Mouse (Mus musculus) layer of hippocampus, adult 6 months (tissue): ENCODE measurements around the gene Gm3526. TPM values are rescaled to one million over a fixed set of nuclear protein-coding genes. Genes with fewer than 3 reads are reported as not detected.

Source experiments
- long read RNA-seq, 2 experiments: library from polyadenylated mRNA; unstranded; transcript quantifications; one replicate each; pipeline ENCODE4 v2.0.0; 2019 to 2020
- polyA plus RNA-seq: library from polyadenylated mRNA; unstranded; fragments of <200 nt; fragmentation: Nextera tagmentation; gene quantifications from 2 replicates; pipeline ENCODE4 v1.2.3, GENCODE M21; 2021

Gene Gm3526
- polyA plus RNA-seq, result not detected in 2 replicates
- long read RNA-seq, experiment 1, result 0 reads
- long read RNA-seq, experiment 2, result 0 reads

DNA sequence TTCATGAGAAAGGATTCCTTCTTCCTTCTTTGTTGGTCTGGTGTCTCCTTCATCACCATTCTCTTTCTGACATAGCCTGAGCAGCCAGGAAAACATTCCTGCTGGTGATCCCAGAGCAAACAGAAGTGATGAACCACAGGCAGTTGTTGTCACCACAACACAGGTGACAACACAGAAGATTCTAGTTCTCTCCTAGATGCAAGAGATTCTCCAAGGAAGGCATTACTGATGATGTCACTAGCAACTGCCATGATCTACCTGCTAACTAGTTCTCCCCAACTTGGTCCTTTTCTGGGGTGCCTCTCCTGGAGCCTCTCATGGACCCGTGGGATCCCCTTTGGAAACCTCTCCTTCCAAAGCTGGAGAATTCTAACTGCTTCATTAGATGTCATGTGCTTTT is at the start of gene Gm3526:
Gene Gm3526 (minus strand): TSS at position 101 of the 400 bp plus-strand sequence.

Other genes starting within 250 kb of the Gm3526 start
- not detected in 2 replicates for gene Gm3298, start 244.7 kb downstream of the Gm3526 start, polyA plus RNA-seq
- not detected in 2 replicates for gene 4930555G01Rik, start 210.0 kb downstream of the Gm3526 start, polyA plus RNA-seq
- 2.8 and 3.0 TPM in 2 replicates for gene Gm8281, start 189.5 kb downstream of the Gm3526 start, polyA plus RNA-seq
- not detected in 2 replicates for gene Gm8279, start 129.1 kb downstream of the Gm3526 start, polyA plus RNA-seq
- not detected in 2 replicates for gene Gm3317, start 96.0 kb downstream of the Gm3526 start, polyA plus RNA-seq
- not detected in 2 replicates for gene Gm8271, start 74.8 kb downstream of the Gm3526 start, polyA plus RNA-seq
- not detected in 2 replicates for gene Gm3542, start 74.3 kb upstream of the Gm3526 start, polyA plus RNA-seq
- gene Gm3500, start 128.5 kb upstream of the Gm3526 start, polyA plus RNA-seq, result 0.16 and 0.24 TPM in 2 replicates
- gene Gm3194, start 194.9 kb upstream of the Gm3526 start, polyA plus RNA-seq, result 0.48 and 0.63 TPM in 2 replicates
- gene Gm8246, start 217.2 kb upstream of the Gm3526 start, polyA plus RNA-seq, result not detected in 2 replicates
- not detected in 2 replicates for gene Gm3187, start 223.6 kb upstream of the Gm3526 start, polyA plus RNA-seq
- gene Gm3488, start 241.1 kb upstream of the Gm3526 start, polyA plus RNA-seq, result 0.87 and 1.2 TPM in 2 replicates